Mouse (Mus musculus) forebrain, embryonic 13.5 days (tissue): ENCODE data around the gene Mdh1. TPM values are rescaled to one million over a fixed set of nuclear protein-coding genes. Genes with fewer than 3 reads are reported as not detected.

Source experiments
- ATAC-seq: fragments of 200-750 bp; cut with Nextera tagmentation; 2 replicates; pipeline ENCODE4 v1.8.0; 2017
- H3K27ac ChIP-seq: fragments of 300-500 bp; sonication (generic); 2 replicates; pipeline ENCODE4 v1.5.1; 2015; ENCODE audit warnings: inconsistent platforms, mild to moderate bottlenecking, moderate library complexity
- H3K27me3 ChIP-seq: fragments of 300-500 bp; sonication (generic); 2 replicates; pipeline ENCODE4 v1.6.1; 2015; ENCODE audit warnings: mild to moderate bottlenecking, inconsistent platforms
- H3K36me3 ChIP-seq: fragments of 300-500 bp; sonication (generic); 2 replicates; pipeline ENCODE4 v1.6.1; 2015; ENCODE audit warnings: mild to moderate bottlenecking, inconsistent platforms; ENCODE audit not compliant: poor library complexity, severe bottlenecking
- H3K4me1 ChIP-seq: fragments of 300-500 bp; sonication (generic); 2 replicates; pipeline ENCODE4 v1.6.1; 2015; ENCODE audit warnings: inconsistent platforms
- H3K4me2 ChIP-seq: fragments of 300-500 bp; sonication (generic); 2 replicates; pipeline ENCODE4 v1.6.1; 2015; ENCODE audit warnings: inconsistent platforms, mild to moderate bottlenecking, moderate library complexity
- H3K4me3 ChIP-seq: fragments of 300-500 bp; sonication (generic); 2 replicates; pipeline ENCODE4 v1.5.1; 2015; ENCODE audit warnings: mild to moderate bottlenecking, inconsistent platforms
- H3K9ac ChIP-seq: fragments of 300-500 bp; sonication (generic); 2 replicates; pipeline ENCODE4 v1.6.1; 2015; ENCODE audit warnings: mild to moderate bottlenecking, inconsistent platforms
- H3K9me3 ChIP-seq: fragments of 300-500 bp; sonication (generic); replicated peaks from 2 replicates; pipeline ENCODE4 v1.6.1; 2016; ENCODE audit warnings: inconsistent platforms
- WGBS: fragments of 180-500 bp; shearing (Covaris S2); methylation state at CpG from one replicate; pipeline ENCODE4 v1.1.7; 2015; 5-methylcytosine and 5-hydroxymethylcytosine counted together
- polyA plus RNA-seq: library from polyadenylated mRNA; unstranded; fragments of >200 nt; fragmentation: Nextera tagmentation; extraction: Ambion mirVana; gene quantifications from 2 replicates; pipeline ENCODE4 v1.2.1, GENCODE M21; 2015

Gene Mdh1
- 454 and 496 TPM in 2 replicates for polyA plus RNA-seq

GRCm38 (mm10) chr11:21571700-21572381 is at the start of gene Mdh1, which contains the start of gene Wdpcp:
Gene Mdh1, minus strand, starts transcription at chr11:21572367.
Gene Wdpcp, plus strand, starts transcription at chr11:21572235.
- Histone ChIP-seq H3K4me1 (peaks cover 29% of the 10 kb centered on the region), H3K36me3 (peaks cover 2% of the 10 kb centered on the region; the same call in 1 of the 2 replicates), H3K4me3 (peak within 1 kb of the TSS; percentile 74), H3K27me3 (no peaks in the 10 kb centered on the region), H3K27ac (peak within 1 kb of the TSS; percentile 84), H3K9ac (peak within 1 kb of the TSS; percentile 78), H3K9me3 (no peaks in the 10 kb centered on the region), H3K4me2 (peak within 1 kb of the TSS; percentile 83)
- 0% methylated on average over 42 of the region's 42 CpGs for WGBS
- peak; percentile 99 for ATAC-seq

GRCm38 (mm10) chr11:21615915-21616314 is 43.7 kb upstream of the Mdh1 start:
- no peak for ATAC-seq
- H3K9me3 ChIP-seq, result no peaks in the 10 kb centered on the region
- H3K4me2 ChIP-seq, result no peak overlapping the region
- H3K27me3 ChIP-seq, result no peaks in the 10 kb centered on the region
- no peak overlapping the region for H3K9ac ChIP-seq
- no peaks in the 10 kb centered on the region for H3K36me3 ChIP-seq
- H3K4me1 ChIP-seq, result no peaks in the 10 kb centered on the region
- H3K4me3 ChIP-seq, result no peak overlapping the region
- H3K27ac ChIP-seq, result no peak overlapping the region

- Histone ChIP-seq H3K27me3 (no peaks in the 10 kb centered on the region), H3K36me3 (no peaks in the 10 kb centered on the region), H3K4me1 (no peaks in the 10 kb centered on the region), H3K4me3 (no peak overlapping the region), H3K9ac (no peak overlapping the region), H3K27ac (no peak overlapping the region), H3K9me3 (no peaks in the 10 kb centered on the region), H3K4me2 (no peak overlapping the region)
- ATAC-seq, result no peak
- WGBS, result 51% methylated on average over 5 of the region's 5 CpGs
Observed at GRCm38 (mm10) chr11:21602497-21602896, 30.3 kb upstream of the Mdh1 start.

GRCm38 (mm10) chr11:21583286-21583685 is 11.1 kb upstream of the Mdh1 start:
- no peaks in the 10 kb centered on the region for H3K27me3 ChIP-seq
- no peak overlapping the region for H3K4me3 ChIP-seq
- H3K36me3 ChIP-seq, result no peaks in the 10 kb centered on the region
- no peak for ATAC-seq
- no peak overlapping the region for H3K9ac ChIP-seq
- no peaks in the 10 kb centered on the region for H3K4me1 ChIP-seq
- H3K27ac ChIP-seq, result no peak overlapping the region
- 27% methylated on average over 1 of the region's 1 CpGs for WGBS
- H3K4me2 ChIP-seq, result no peak overlapping the region
- H3K9me3 ChIP-seq, result no peaks in the 10 kb centered on the region

- no peak for ATAC-seq
- H3K36me3 ChIP-seq, result no peaks in the 10 kb centered on the region
- no peak overlapping the region for H3K4me3 ChIP-seq
- no peak overlapping the region for H3K27ac ChIP-seq
- H3K9me3 ChIP-seq, result no peaks in the 10 kb centered on the region
- no peaks in the 10 kb centered on the region for H3K4me1 ChIP-seq
- no peaks in the 10 kb centered on the region for H3K27me3 ChIP-seq
- H3K9ac ChIP-seq, result no peak overlapping the region
- 85% methylated on average over 7 of the region's 7 CpGs for WGBS
- no peak overlapping the region for H3K4me2 ChIP-seq
Observed at GRCm38 (mm10) chr11:21581472-21581871, 9.3 kb upstream of the Mdh1 start.

- peaks cover 29% of the 10 kb centered on the region for H3K4me1 ChIP-seq
- H3K9me3 ChIP-seq, result no peaks in the 10 kb centered on the region
- H3K4me3 ChIP-seq, result peak overlapping the region; percentile 74
- peaks cover 10% of the 10 kb centered on the region for H3K36me3 ChIP-seq
- peak overlapping the region; percentile 83 for H3K4me2 ChIP-seq
- no peak for ATAC-seq
- WGBS, result 10% methylated on average over 10 of the region's 10 CpGs
- H3K9ac ChIP-seq, result peak overlapping the region; percentile 78
- no peak overlapping the region; the same call in 1 of the 2 replicates for H3K27ac ChIP-seq
- no peaks in the 10 kb centered on the region for H3K27me3 ChIP-seq
Observed at GRCm38 (mm10) chr11:21570973-21571372, 1.2 kb downstream of the Mdh1 start.

- Histone ChIP-seq H3K4me2 (peak overlapping the region; percentile 45), H3K4me3 (peak overlapping the region; percentile 17), H3K36me3 (peaks cover 17% of the 10 kb centered on the region), H3K4me1 (peaks cover 29% of the 10 kb centered on the region), H3K9me3 (no peaks in the 10 kb centered on the region), H3K27ac (no peak overlapping the region; the same call in 1 of the 2 replicates), H3K27me3 (no peaks in the 10 kb centered on the region), H3K9ac (peak overlapping the region; percentile 34; the same call in 1 of the 2 replicates)
- 37% methylated on average over 2 of the region's 2 CpGs for WGBS
- no peak for ATAC-seq
Observed at GRCm38 (mm10) chr11:21570109-21570474, 2.1 kb downstream of the Mdh1 start.

- peaks cover 29% of the 10 kb centered on the region for H3K4me1 ChIP-seq
- H3K4me3 ChIP-seq, result peak overlapping the region; percentile 1
- peak overlapping the region; percentile 1; the same call in 1 of the 2 replicates for H3K27ac ChIP-seq
- H3K27me3 ChIP-seq, result no peaks in the 10 kb centered on the region
- whole genome bisulfite sequencing, result 25% methylated on average over 3 of the region's 3 CpGs
- no peak for ATAC-seq
- peak overlapping the region; percentile 34; the same call in 1 of the 2 replicates for H3K9ac ChIP-seq
- H3K9me3 ChIP-seq, result no peaks in the 10 kb centered on the region
- peaks cover 21% of the 10 kb centered on the region for H3K36me3 ChIP-seq
- H3K4me2 ChIP-seq, result peak overlapping the region; percentile 45
Observed at GRCm38 (mm10) chr11:21569456-21570108, 2.6 kb downstream of the Mdh1 start.

- Histone ChIP-seq H3K4me3 (no peak overlapping the region), H3K9ac (no peak overlapping the region), H3K9me3 (no peaks in the 10 kb centered on the region), H3K4me1 (peaks cover 29% of the 10 kb centered on the region), H3K4me2 (peak overlapping the region; percentile 38), H3K27me3 (no peaks in the 10 kb centered on the region), H3K27ac (peak overlapping the region; percentile 1; the same call in 1 of the 2 replicates), H3K36me3 (peaks cover 22% of the 10 kb centered on the region)
- 59% methylated on average over 5 of the region's 5 CpGs for WGBS
- ATAC-seq, result no peak
Observed at GRCm38 (mm10) chr11:21569002-21569401, 3.2 kb downstream of the Mdh1 start.

- 92% methylated on average over 1 of the region's 1 CpGs for WGBS
- Histone ChIP-seq H3K9me3 (no peaks in the 10 kb centered on the region), H3K4me3 (no peak overlapping the region), H3K4me2 (no peak overlapping the region), H3K27ac (no peak overlapping the region), H3K27me3 (no peaks in the 10 kb centered on the region), H3K4me1 (peaks cover 24% of the 10 kb centered on the region), H3K9ac (no peak overlapping the region), H3K36me3 (peaks cover 33% of the 10 kb centered on the region)
- no peak for ATAC-seq
Observed at GRCm38 (mm10) chr11:21567733-21568132, 4.4 kb downstream of the Mdh1 start.

GRCm38 (mm10) chr11:21566934-21567333 is 5.2 kb downstream of the Mdh1 start:
- Histone ChIP-seq H3K36me3 (peaks cover 36% of the 10 kb centered on the region), H3K9me3 (no peaks in the 10 kb centered on the region), H3K27ac (no peak overlapping the region), H3K27me3 (no peaks in the 10 kb centered on the region), H3K4me2 (no peak overlapping the region), H3K9ac (no peak overlapping the region), H3K4me3 (no peak overlapping the region), H3K4me1 (peaks cover 24% of the 10 kb centered on the region)
- ATAC-seq, result no peak
- 96% methylated on average over 6 of the region's 6 CpGs for WGBS

GRCm38 (mm10) chr11:21564681-21565405 is 7.3 kb downstream of the Mdh1 start:
- H3K9me3 ChIP-seq, result no peaks in the 10 kb centered on the region
- H3K27me3 ChIP-seq, result no peaks in the 10 kb centered on the region
- H3K4me3 ChIP-seq, result no peak overlapping the region
- H3K36me3 ChIP-seq, result peaks cover 54% of the 10 kb centered on the region
- no peak for ATAC-seq
- no peak overlapping the region for H3K4me2 ChIP-seq
- WGBS, result 87% methylated on average over 9 of the region's 9 CpGs
- H3K4me1 ChIP-seq, result peaks cover 12% of the 10 kb centered on the region
- no peak overlapping the region for H3K27ac ChIP-seq
- H3K9ac ChIP-seq, result no peak overlapping the region
